Mouse (Mus musculus) midbrain, postnatal 0 days (tissue): Measurements from ENCODE around the gene Prkcd. TPM values are rescaled to one million over a fixed set of nuclear protein-coding genes. Genes with fewer than 3 reads are reported as not detected.

Experiments used
- ATAC-seq: fragments of 200-750 bp; cut with Nextera tagmentation; 2 replicates; pipeline ENCODE4 v1.8.0; 2017; ENCODE audit warnings: moderate number of reproducible peaks, mild to moderate bottlenecking, moderate TSS enrichment, moderate library complexity; ENCODE audit not compliant: low FRiP score
- DNase-seq: peaks from one replicate; pipeline ENCODE4 v3.0.0-alpha.2; 2015; ENCODE audit warnings: low spot score
- H3K27ac ChIP-seq: fragments of 300-500 bp; sonication (generic); 2 replicates; pipeline ENCODE4 v1.5.1; 2014; ENCODE audit warnings: low read depth, mild to moderate bottlenecking, low read length, mixed read lengths
- H3K27me3 ChIP-seq: fragments of 300-500 bp; sonication (generic); 2 replicates; pipeline ENCODE4 v1.6.1; 2014; ENCODE audit warnings: low read length, control low read depth, mixed read lengths; ENCODE audit not compliant: insufficient read depth
- H3K36me3 ChIP-seq: fragments of 300-500 bp; sonication (generic); 2 replicates; pipeline ENCODE4 v1.6.1; 2014; ENCODE audit warnings: low read length, control low read depth, mixed read lengths; ENCODE audit not compliant: insufficient read depth
- H3K4me1 ChIP-seq: fragments of 300-500 bp; sonication (generic); 2 replicates; pipeline ENCODE4 v1.6.1; 2014; ENCODE audit warnings: mild to moderate bottlenecking, control low read depth, antibody characterized with exemption, low read length, mixed read lengths; ENCODE audit not compliant: insufficient read depth
- H3K4me2 ChIP-seq: fragments of 300-500 bp; sonication (generic); 2 replicates; pipeline ENCODE4 v1.6.1; 2014; ENCODE audit warnings: low read depth, mild to moderate bottlenecking, low read length, mixed read lengths; ENCODE audit not compliant: poor library complexity, severe bottlenecking
- H3K4me3 ChIP-seq: fragments of 300-500 bp; sonication (generic); 2 replicates; pipeline ENCODE4 v1.5.1; 2014; ENCODE audit warnings: low read depth, mild to moderate bottlenecking, low read length, moderate library complexity
- H3K9ac ChIP-seq: fragments of 300-500 bp; sonication (generic); replicated peaks from 2 replicates; pipeline ENCODE4 v1.6.1; 2014; ENCODE audit warnings: mild to moderate bottlenecking, low read length, moderate library complexity, mixed read lengths; ENCODE audit not compliant: poor library complexity, severe bottlenecking
- H3K9me3 ChIP-seq: fragments of 300-500 bp; sonication (generic); 2 replicates; pipeline ENCODE4 v1.6.1; 2016; ENCODE audit warnings: low read length, control low read depth
- CTCF ChIP-seq: IDR thresholded peaks from 2 replicates; pipeline ENCODE4 v1.5.1; 2016; ENCODE audit warnings: antibody characterized with exemption, mild to moderate bottlenecking
- WGBS: fragments of 180-500 bp; shearing (Covaris S2); extraction: QIAGEN DNeasy Blood & Tissue Kit; methylation state at CpG from one replicate; pipeline ENCODE4 v1.1.7; 2014; 5-methylcytosine and 5-hydroxymethylcytosine counted together
- polyA plus RNA-seq: library from polyadenylated mRNA; unstranded; fragments of >200 nt; fragmentation: Nextera tagmentation; extraction: Ambion mirVana; gene quantifications from 2 replicates; pipeline ENCODE4 v1.2.1, GENCODE M21; 2015
- total RNA-seq: library from RNA; depleted of rRNA; stranded (reverse); fragments of >200 nt; gene quantifications from 2 replicates; pipeline ENCODE4 v1.2.3, GENCODE M21; 2014

Gene Prkcd
- total and polyA plus RNA-seq, 2 experiments from 2014 or later, result 13.2 to 19.1 TPM

- Histone ChIP-seq H3K36me3 (no peaks in the 10 kb centered on the region), H3K9ac (no peak overlapping the region), H3K4me1 (no peaks in the 10 kb centered on the region), H3K9me3 (no peaks in the 10 kb centered on the region), H3K27ac (no peak overlapping the region), H3K4me3 (no peak overlapping the region), H3K4me2 (no peak overlapping the region), H3K27me3 (no peaks in the 10 kb centered on the region)
- ATAC-seq (no peak), DNase-seq (no peak)
- 81% methylated on average over 2 of the region's 2 CpGs for WGBS
- no peak for TF ChIP-seq CTCF
Observed at GRCm38 (mm10) chr14:30616751-30617150, 9.3 kb downstream of the Prkcd start.

GRCm38 (mm10) chr14:30612962-30613715, 12.9 kb downstream of the Prkcd start:
- DNase-seq, result no peak
- no peak for ATAC-seq
- Histone ChIP-seq H3K4me2 (no peak overlapping the region), H3K27ac (no peak overlapping the region), H3K9ac (no peak overlapping the region), H3K4me3 (no peak overlapping the region), H3K27me3 (no peaks in the 10 kb centered on the region), H3K4me1 (no peaks in the 10 kb centered on the region), H3K36me3 (no peaks in the 10 kb centered on the region), H3K9me3 (no peaks in the 10 kb centered on the region)
- TF ChIP-seq CTCF, result no peak
- 92% methylated on average over 2 of the region's 2 CpGs for WGBS

- Histone ChIP-seq H3K9ac (no peak overlapping the region), H3K9me3 (no peaks in the 10 kb centered on the region), H3K4me2 (no peak overlapping the region), H3K36me3 (no peaks in the 10 kb centered on the region), H3K27ac (no peak overlapping the region), H3K4me1 (no peaks in the 10 kb centered on the region), H3K4me3 (no peak overlapping the region), H3K27me3 (no peaks in the 10 kb centered on the region)
- TF ChIP-seq CTCF, result peak; percentile 78
- 18% methylated on average over 7 of the region's 7 CpGs for WGBS
- ATAC-seq (no peak), DNase-seq (peak; percentile 34)
Observed at GRCm38 (mm10) chr14:30612523-30612922, 13.5 kb downstream of the Prkcd start.

GRCm38 (mm10) chr14:30610940-30611339, 15.1 kb downstream of the Prkcd start:
- Histone ChIP-seq H3K9ac (no peak overlapping the region), H3K4me1 (no peaks in the 10 kb centered on the region), H3K9me3 (no peaks in the 10 kb centered on the region), H3K27me3 (no peaks in the 10 kb centered on the region), H3K4me3 (no peak overlapping the region), H3K27ac (no peak overlapping the region), H3K36me3 (no peaks in the 10 kb centered on the region), H3K4me2 (no peak overlapping the region)
- TF ChIP-seq CTCF, result no peak
- DNase-seq (no peak), ATAC-seq (no peak)
- whole genome bisulfite sequencing, result 95% methylated on average over 3 of the region's 3 CpGs

GRCm38 (mm10) chr14:30610304-30610703, 15.7 kb downstream of the Prkcd start:
- Histone ChIP-seq H3K9me3 (no peaks in the 10 kb centered on the region), H3K4me1 (no peaks in the 10 kb centered on the region), H3K9ac (no peak overlapping the region), H3K4me2 (no peak overlapping the region), H3K4me3 (no peak overlapping the region), H3K36me3 (no peaks in the 10 kb centered on the region), H3K27me3 (no peaks in the 10 kb centered on the region), H3K27ac (no peak overlapping the region)
- WGBS, result 77% methylated on average over 2 of the region's 2 CpGs
- TF ChIP-seq CTCF, result no peak
- no peak for DNase-seq
- no peak for ATAC-seq

- Histone ChIP-seq H3K27me3 (no peaks in the 10 kb centered on the region), H3K4me3 (no peak overlapping the region), H3K36me3 (no peaks in the 10 kb centered on the region), H3K4me1 (no peaks in the 10 kb centered on the region), H3K9me3 (no peaks in the 10 kb centered on the region), H3K9ac (no peak overlapping the region), H3K27ac (no peak overlapping the region), H3K4me2 (no peak overlapping the region)
- TF ChIP-seq CTCF, result no peak
- WGBS, result 90% methylated on average over 3 of the region's 3 CpGs
- DNase-seq, result no peak
- no peak for ATAC-seq
Observed at GRCm38 (mm10) chr14:30609499-30609898, 16.5 kb downstream of the Prkcd start.
